Mouse (Mus musculus) intestine, embryonic 14.5 days (tissue): Measurements from ENCODE around the gene Ntrk1. TPM values are rescaled to one million over a fixed set of nuclear protein-coding genes. Genes with fewer than 3 reads are reported as not detected.
A peak's percentile ranks its signal among the peaks of the same experiment; 100 is the strongest.

Source experiments
- ATAC-seq: fragments of 200-750 bp; cut with Nextera tagmentation; replicated peaks from 2 replicates; pipeline ENCODE4 v1.8.0; 2017; ENCODE audit warnings: low read depth, moderate number of reproducible peaks, moderate TSS enrichment, moderate library complexity; ENCODE audit not compliant: low FRiP score, low TSS enrichment
- DNase-seq: peaks from one replicate; pipeline ENCODE4 v3.0.0-alpha.2; 2018; ENCODE audit warnings: low spot score
- H3K27ac ChIP-seq: fragments of 300-500 bp; sonication (generic); 2 replicates; pipeline ENCODE4 v1.5.1; 2014; ENCODE audit warnings: low read depth, mild to moderate bottlenecking, control low read depth
- H3K27me3 ChIP-seq: fragments of 300-500 bp; sonication (generic); replicated peaks from 2 replicates; pipeline ENCODE4 v1.6.1; 2014; ENCODE audit warnings: low read length, control low read depth; ENCODE audit not compliant: control insufficient read depth, insufficient read depth
- H3K36me3 ChIP-seq: fragments of 300-500 bp; sonication (generic); 2 replicates; pipeline ENCODE4 v1.6.1; 2014; ENCODE audit warnings: low read length, control low read depth; ENCODE audit not compliant: control insufficient read depth, insufficient read depth
- H3K4me1 ChIP-seq: fragments of 300-500 bp; sonication (generic); replicated peaks from 2 replicates; pipeline ENCODE4 v1.6.1; 2014; ENCODE audit warnings: low read length, control low read depth, mixed read lengths; ENCODE audit not compliant: control insufficient read depth, insufficient read depth
- H3K4me2 ChIP-seq: fragments of 300-500 bp; sonication (generic); 2 replicates; pipeline ENCODE4 v1.6.1; 2014; ENCODE audit warnings: low read length
- H3K4me3 ChIP-seq: fragments of 300-500 bp; sonication (generic); 2 replicates; pipeline ENCODE4 v1.5.1; 2014; ENCODE audit warnings: low read depth, low read length, control low read depth, mixed read lengths
- H3K9ac ChIP-seq: fragments of 300-500 bp; sonication (generic); 2 replicates; pipeline ENCODE4 v1.6.1; 2014; ENCODE audit warnings: mild to moderate bottlenecking, low read length
- H3K9me3 ChIP-seq: fragments of 300-500 bp; sonication (generic); 2 replicates; pipeline ENCODE4 v1.6.1; 2016; ENCODE audit warnings: low read length, control low read depth; ENCODE audit not compliant: control insufficient read depth
- WGBS: fragments of 180-500 bp; shearing (Covaris S2); extraction: QIAGEN DNeasy Blood & Tissue Kit; methylation state at CpG from one replicate; pipeline ENCODE4 v1.1.7; 2014; 5-methylcytosine and 5-hydroxymethylcytosine counted together
- polyA plus RNA-seq: library from polyadenylated mRNA; unstranded; fragments of >200 nt; fragmentation: Nextera tagmentation; extraction: Ambion mirVana; gene quantifications from 2 replicates; pipeline ENCODE4 v1.2.1, GENCODE M21; 2014

Ntrk1 gene
- polyA plus RNA-seq, 1 experiment from 2014 or later: 1.3 TPM

DNA sequence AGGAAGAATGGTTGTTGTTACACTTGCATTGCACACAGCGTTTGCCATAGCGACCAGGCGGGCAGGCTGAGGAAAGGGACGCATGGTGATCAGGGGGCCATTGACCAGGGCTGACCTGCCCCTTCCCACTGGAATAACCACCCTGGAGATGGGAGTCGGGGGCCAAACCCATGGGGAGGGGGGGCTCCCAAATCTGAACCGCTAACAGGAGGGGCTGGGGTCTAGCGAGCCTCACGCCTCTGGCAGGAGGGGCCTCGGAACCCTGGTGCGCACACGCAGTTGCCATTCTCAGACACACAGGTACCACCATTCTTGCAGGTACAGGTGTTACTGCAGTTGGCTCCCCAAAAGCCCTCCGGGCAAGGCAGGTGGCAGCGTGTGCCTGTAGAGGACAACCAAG is 41.1 kb downstream of the Ntrk1 start:
- H3K9me3 ChIP-seq: no peaks in the 10 kb centered on the region
- H3K4me3 ChIP-seq: no peak overlapping the region
- H3K36me3 ChIP-seq: peaks cover 38% of the 10 kb centered on the region
- peaks cover 3% of the 10 kb centered on the region; the same call in 1 of the 2 replicates for H3K4me1 ChIP-seq
- ATAC-seq: no peak
- H3K27ac ChIP-seq: no peak overlapping the region
- H3K9ac ChIP-seq: no peak overlapping the region
- H3K27me3 ChIP-seq: no peaks in the 10 kb centered on the region
- H3K4me2 ChIP-seq: no peak overlapping the region
- no peak for DNase-seq
- 89% methylated on average over 13 of the region's 13 CpGs for WGBS

- DNase-seq: no peak
- H3K36me3 ChIP-seq: peaks cover 40% of the 10 kb centered on the region
Measured at GRCm38 (mm10) chr3:87752567-87752966, 42.4 kb downstream of the Ntrk1 start.

DNA sequence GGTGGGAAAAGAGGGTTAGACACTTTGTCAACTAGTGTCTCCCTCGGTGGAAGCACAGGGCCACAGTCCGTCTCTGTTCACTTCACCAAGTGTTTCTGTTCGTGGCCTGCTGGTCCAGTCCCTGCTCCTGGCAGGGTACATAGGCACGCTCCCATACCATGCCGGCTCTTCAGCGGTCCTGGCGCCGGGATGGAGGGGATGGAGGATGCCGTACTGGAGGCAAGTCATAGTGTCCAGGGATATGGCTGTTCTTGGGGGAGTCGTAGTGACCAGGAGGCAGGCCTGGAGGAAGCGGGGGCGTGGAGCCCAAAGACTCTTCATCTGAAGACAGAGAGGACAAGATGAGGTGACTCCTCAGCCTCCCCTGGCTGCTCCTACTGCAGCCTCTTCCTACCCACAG is 45.0 kb downstream of the Ntrk1 start:
- H3K9ac ChIP-seq: no peak overlapping the region
- H3K27ac ChIP-seq: no peak overlapping the region
- WGBS: 89% methylated on average over 12 of the region's 12 CpGs
- H3K27me3 ChIP-seq: no peaks in the 10 kb centered on the region
- no peaks in the 10 kb centered on the region for H3K9me3 ChIP-seq
- H3K4me2 ChIP-seq: no peak overlapping the region
- peaks cover 15% of the 10 kb centered on the region for H3K4me1 ChIP-seq
- peaks cover 36% of the 10 kb centered on the region for H3K36me3 ChIP-seq
- no peak overlapping the region for H3K4me3 ChIP-seq
- DNase-seq (no peak), ATAC-seq (no peak)

More at GRCm38 (mm10) chr3:87752567-87752966, 42.4 kb downstream of the Ntrk1 start:
- Histone ChIP-seq H3K9me3 (no peaks in the 10 kb centered on the region), H3K27ac (no peak overlapping the region), H3K4me2 (no peak overlapping the region), H3K4me3 (no peak overlapping the region), H3K9ac (no peak overlapping the region), H3K27me3 (no peaks in the 10 kb centered on the region), H3K4me1 (0 out of 2 replicates have a peak, but pooled peaks cover 3% of the 10 kb centered on the region)
- 89% methylated on average over 3 of the region's 3 CpGs for WGBS
- no peak for ATAC-seq

- H3K9ac ChIP-seq: no peak overlapping the region
- H3K4me2 ChIP-seq: no peak overlapping the region
- DNase-seq (no peak), ATAC-seq (no peak)
- H3K9me3 ChIP-seq: no peaks in the 10 kb centered on the region
- 26% methylated on average over 5 of the region's 5 CpGs for WGBS
- H3K27ac ChIP-seq: no peak overlapping the region
- peaks cover 36% of the 10 kb centered on the region for H3K36me3 ChIP-seq
- H3K27me3 ChIP-seq: no peaks in the 10 kb centered on the region
- H3K4me1 ChIP-seq: peaks cover 20% of the 10 kb centered on the region
- no peak overlapping the region for H3K4me3 ChIP-seq
Measured at GRCm38 (mm10) chr3:87749036-87749435, 45.9 kb downstream of the Ntrk1 start.

- no peaks in the 10 kb centered on the region for H3K9me3 ChIP-seq
- peaks cover 30% of the 10 kb centered on the region for H3K36me3 ChIP-seq
- H3K4me3 ChIP-seq: no peak within 1 kb of the TSS
- no peak within 1 kb of the TSS for H3K27ac ChIP-seq
- no peak for ATAC-seq
- H3K27me3 ChIP-seq: no peaks in the 10 kb centered on the region
- peaks cover 20% of the 10 kb centered on the region for H3K4me1 ChIP-seq
- H3K4me2 ChIP-seq: no peak within 1 kb of the TSS
- DNase-seq: no peak
- 49% methylated on average over 13 of the region's 13 CpGs for WGBS
- H3K9ac ChIP-seq: no peak within 1 kb of the TSS
Measured at GRCm38 (mm10) chr3:87748431-87748830, 46.5 kb downstream of the Ntrk1 start, which contains the start of gene Lrrc71. Gene Lrrc71, minus strand, starts transcription at chr3:87748625.

GRCm38 (mm10) chr3:87745036-87745659 is 49.8 kb downstream of the Ntrk1 start:
- no peaks in the 10 kb centered on the region for H3K9me3 ChIP-seq
- peaks cover 9% of the 10 kb centered on the region; the same call in 1 of the 2 replicates for H3K36me3 ChIP-seq
- H3K4me2 ChIP-seq: peak overlapping the region; percentile 41
- ATAC-seq (peak; percentile 70; the same call in 1 of the 2 replicates), DNase-seq (peak; percentile 69)
- peak overlapping the region; percentile 85 for H3K27ac ChIP-seq
- peak overlapping the region; percentile 20; the same call in 1 of the 2 replicates for H3K9ac ChIP-seq
- no peaks in the 10 kb centered on the region for H3K27me3 ChIP-seq
- peak overlapping the region; percentile 10; the same call in 1 of the 2 replicates for H3K4me3 ChIP-seq
- 20% methylated on average over 18 of the region's 18 CpGs for WGBS
- H3K4me1 ChIP-seq: peaks cover 20% of the 10 kb centered on the region

GRCm38 (mm10) chr3:87743927-87744326 is 51.0 kb downstream of the Ntrk1 start:
- Histone ChIP-seq H3K36me3 (peaks cover 7% of the 10 kb centered on the region; the same call in 1 of the 2 replicates), H3K4me3 (no peak overlapping the region), H3K4me1 (peaks cover 20% of the 10 kb centered on the region), H3K9me3 (no peaks in the 10 kb centered on the region), H3K4me2 (no peak overlapping the region), H3K27ac (no peak overlapping the region), H3K27me3 (no peaks in the 10 kb centered on the region), H3K9ac (no peak overlapping the region)
- 78% methylated on average over 4 of the region's 4 CpGs for WGBS
- DNase-seq (no peak), ATAC-seq (no peak)

DNA sequence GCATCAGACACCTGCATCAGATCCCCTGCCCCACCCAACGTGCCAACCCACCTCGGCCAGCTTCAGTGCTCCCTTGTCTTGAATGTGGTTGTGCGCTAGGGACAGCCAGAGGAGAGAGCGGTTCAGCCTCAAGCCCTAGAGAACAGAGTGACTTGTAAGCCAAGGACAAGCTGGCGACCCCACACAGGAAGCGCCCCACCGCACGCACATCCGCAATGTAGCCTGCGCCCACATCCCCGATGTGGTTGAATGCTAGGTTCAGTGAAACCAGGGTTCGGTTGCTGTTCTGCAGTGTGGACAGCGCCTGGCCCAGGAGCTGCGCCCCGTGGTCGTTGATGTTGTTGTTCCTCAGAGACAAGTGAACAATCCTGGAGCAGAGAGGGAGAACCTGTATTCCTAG is 52.2 kb downstream of the Ntrk1 start:
- ATAC-seq (no peak), DNase-seq (no peak)
- no peak overlapping the region for H3K27ac ChIP-seq
- WGBS: 92% methylated on average over 16 of the region's 16 CpGs
- H3K4me2 ChIP-seq: no peak overlapping the region
- H3K4me1 ChIP-seq: peaks cover 20% of the 10 kb centered on the region
- H3K36me3 ChIP-seq: peaks cover 16% of the 10 kb centered on the region
- no peak overlapping the region for H3K4me3 ChIP-seq
- no peaks in the 10 kb centered on the region for H3K9me3 ChIP-seq
- no peak overlapping the region for H3K9ac ChIP-seq
- H3K27me3 ChIP-seq: no peaks in the 10 kb centered on the region

GRCm38 (mm10) chr3:87742013-87742412 is 52.9 kb downstream of the Ntrk1 start:
- Histone ChIP-seq H3K4me3 (no peak overlapping the region), H3K27ac (no peak overlapping the region), H3K4me2 (no peak overlapping the region), H3K9me3 (no peaks in the 10 kb centered on the region), H3K36me3 (peaks cover 20% of the 10 kb centered on the region), H3K9ac (no peak overlapping the region), H3K4me1 (peaks cover 20% of the 10 kb centered on the region), H3K27me3 (no peaks in the 10 kb centered on the region)
- ATAC-seq (no peak), DNase-seq (no peak)
- WGBS: 68% methylated on average over 3 of the region's 3 CpGs
